Mouse (Mus musculus): Measurements from ENCODE around the gene Ncor2. TPM values are rescaled to one million over a fixed set of nuclear protein-coding genes. Genes with fewer than 3 reads are reported as not detected.

Gene Ncor2
- total RNA-seq, 1 experiment from 2014 or later: 16.9 TPM

DNA sequence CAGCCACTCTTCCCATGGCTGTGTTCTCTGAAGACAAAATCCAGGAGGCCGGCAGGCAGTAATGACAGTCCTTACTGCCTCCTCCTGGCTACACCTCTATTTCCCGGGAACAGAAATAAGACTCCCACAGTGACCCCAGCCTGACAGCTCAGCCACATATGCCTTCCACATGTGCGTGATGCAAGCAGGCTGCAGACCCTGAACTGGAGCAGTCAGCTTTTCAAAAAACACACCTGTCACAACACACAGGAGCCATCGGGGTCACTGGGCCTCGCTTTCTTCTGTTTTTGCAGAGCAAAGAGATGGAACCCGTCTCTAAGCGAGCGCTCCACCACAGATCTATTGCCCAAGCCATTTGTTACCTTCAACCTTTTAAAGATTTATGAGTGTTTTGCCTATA lies 68.8 kb downstream of the Ncor2 start:
- no peak for ATAC-seq (replicated peaks; ENCODE audit: low read depth, poor library complexity, severe bottlenecking)

DNA sequence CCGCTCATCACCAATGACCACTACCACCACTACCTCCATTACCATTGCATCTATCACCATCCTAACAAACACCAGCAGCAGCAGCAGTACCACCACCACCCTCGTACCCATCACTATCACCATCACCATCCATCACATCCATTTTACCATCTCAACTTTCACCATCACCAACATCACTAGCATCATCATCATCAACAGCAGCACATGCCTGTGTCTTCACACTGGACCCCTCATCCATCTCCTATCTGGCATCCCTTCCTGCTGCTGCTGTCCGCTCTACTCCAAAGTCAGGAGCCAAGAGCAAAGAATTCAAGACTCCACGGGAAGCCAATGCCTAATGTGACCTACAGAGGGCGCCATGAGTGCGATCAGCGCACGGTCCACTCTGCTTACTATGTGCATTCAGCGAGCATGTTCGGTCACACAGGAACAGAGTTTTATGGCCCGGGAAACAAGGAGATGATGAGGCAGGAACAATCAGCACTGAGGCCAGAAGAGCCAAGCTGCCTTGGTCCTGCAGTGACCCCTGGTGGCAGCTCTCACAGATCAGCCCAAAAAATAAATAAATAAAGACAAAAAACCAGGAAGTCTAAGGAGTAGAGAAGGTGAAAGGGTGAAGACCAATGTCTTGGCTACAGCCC lies 71.9 kb downstream of the Ncor2 start:
- 0 out of 2 replicates have a peak, but pooled peaks have one; percentile 23 for ATAC-seq (replicated peaks; ENCODE audit: low read depth, poor library complexity, severe bottlenecking)

DNA sequence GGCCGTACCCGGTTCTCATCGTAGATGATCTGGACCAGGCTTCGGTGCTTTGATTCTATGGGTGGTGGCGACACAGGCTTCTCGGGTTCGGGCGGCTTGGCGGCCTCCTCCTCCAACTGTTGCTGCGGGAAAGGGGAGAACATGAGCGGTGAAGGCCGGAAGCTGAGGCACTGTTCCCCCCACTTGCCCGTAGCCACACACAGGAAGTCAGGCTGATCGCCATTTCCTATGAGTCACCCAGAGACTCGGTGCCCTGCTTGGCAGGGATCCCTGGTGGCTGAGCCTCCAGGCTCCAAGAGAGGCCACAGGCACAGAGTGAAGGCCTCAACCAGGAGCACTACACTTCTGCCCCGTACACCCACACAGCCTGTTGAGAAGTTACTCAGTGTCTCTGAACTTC lies 72.8 kb downstream of the Ncor2 start:
- ATAC-seq (replicated peaks; ENCODE audit: low read depth, poor library complexity, severe bottlenecking): peak; percentile 88

DNA sequence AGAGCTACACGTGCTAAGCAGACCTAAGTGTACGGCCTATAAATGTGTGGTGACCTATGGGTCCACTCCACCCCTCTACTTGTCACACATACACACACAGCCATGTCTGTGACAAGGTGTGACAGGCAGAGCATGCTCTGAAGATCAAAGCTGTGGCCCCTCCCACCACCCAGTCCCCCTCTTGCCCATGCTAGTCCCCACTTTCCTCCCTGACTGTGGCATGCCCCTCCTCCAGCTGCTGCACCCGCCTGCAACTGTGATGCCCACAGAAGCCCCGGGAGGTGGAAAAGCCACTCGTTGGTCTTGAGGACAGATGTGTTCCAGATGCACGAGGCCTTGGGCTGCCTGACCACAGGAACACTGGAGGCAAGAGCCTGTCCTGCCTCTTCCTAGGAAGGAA lies 74.2 kb downstream of the Ncor2 start:
- ATAC-seq (replicated peaks; ENCODE audit: low read depth, poor library complexity, severe bottlenecking): no peak

DNA sequence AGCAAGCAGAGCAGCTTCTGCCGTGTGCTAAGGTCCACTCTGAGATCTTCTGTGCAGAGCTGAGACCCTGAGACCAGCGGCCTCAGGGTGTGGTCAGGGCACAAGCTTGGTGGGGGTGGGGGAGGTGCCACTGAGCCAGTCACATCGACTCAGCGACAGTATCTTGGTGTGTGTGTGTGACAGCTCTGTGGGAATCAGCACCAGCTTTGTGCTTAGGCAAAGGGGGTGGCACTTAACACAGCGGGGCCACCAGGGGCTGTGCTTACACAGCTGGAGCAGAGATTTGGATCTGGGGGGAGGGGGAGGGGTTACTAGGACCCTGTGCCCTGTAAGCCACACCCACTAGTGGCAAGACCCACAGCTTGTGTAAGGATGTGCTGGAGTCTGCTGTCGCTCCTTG lies 75.6 kb downstream of the Ncor2 start:
- ATAC-seq (replicated peaks; ENCODE audit: low read depth, poor library complexity, severe bottlenecking): no peak

DNA sequence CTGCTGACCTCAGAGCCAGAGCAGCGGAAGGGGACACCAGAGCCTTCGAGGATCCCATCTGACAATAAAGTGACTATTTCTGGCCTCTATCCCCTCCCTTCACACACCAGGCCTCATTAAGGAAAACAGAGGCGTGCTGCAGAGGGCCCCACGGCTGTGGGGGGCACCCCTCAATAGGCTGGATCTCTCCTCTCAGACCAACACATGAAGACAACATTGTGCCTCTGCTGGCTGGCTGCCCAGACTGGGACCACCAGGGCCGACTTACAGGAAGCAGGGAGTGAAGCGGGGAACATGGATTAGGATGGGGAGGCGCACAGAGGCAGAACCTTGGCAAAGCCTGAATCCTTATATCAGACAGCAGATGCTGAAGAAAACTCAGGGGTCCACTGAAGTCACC lies 76.1 kb downstream of the Ncor2 start:
- no peak for ATAC-seq (replicated peaks; ENCODE audit: low read depth, poor library complexity, severe bottlenecking)

DNA sequence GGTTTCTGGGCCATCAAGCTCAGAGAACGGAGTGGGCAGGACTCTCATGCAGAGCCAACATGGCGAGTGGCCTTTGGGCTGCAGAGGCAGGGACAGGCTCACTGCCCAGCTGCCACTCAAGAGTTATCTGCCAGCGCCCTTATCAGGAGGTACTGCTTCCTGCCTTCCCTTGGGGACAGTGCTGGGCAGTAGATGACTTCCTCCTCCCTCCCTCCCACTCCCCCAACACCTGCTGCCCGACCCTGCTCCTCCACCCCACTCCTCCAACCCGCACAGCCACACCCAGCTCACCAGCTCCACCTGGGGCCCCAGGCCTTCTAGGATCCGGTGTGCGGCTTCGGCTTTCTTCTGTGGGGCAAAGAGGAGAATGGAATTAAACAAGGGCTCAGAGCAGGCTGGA lies 76.7 kb downstream of the Ncor2 start:
- ATAC-seq (replicated peaks; ENCODE audit: low read depth, poor library complexity, severe bottlenecking): peak; percentile 20

DNA sequence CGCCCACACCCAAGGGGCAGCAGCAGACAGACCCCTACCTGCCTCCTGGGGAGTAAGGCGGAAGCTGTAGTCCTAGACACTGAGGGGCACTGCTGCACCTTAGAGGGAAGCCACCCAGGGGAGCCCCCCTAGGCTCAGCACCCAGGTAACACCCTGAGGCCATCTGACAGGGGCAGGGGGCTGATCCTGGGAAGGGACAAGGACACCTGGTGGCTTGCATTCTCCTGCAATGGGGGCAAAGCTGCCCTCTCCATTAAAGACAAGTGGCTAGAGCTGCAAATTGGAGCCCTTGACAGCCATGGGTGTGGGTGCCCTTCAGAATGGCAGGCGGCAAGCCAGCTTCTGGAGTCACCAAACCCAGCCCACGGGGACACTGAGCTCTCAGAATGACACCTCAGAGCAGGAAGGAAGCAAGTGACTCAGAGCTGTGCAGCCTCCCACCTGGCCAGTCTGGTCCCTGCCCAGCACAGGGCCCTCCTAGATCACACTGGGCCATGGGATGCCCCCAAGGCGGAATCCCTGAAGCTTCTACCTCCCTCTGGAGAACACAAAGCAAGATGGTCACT lies 79.2 kb downstream of the Ncor2 start:
- no peak for ATAC-seq (replicated peaks; ENCODE audit: low read depth, poor library complexity, severe bottlenecking)

DNA sequence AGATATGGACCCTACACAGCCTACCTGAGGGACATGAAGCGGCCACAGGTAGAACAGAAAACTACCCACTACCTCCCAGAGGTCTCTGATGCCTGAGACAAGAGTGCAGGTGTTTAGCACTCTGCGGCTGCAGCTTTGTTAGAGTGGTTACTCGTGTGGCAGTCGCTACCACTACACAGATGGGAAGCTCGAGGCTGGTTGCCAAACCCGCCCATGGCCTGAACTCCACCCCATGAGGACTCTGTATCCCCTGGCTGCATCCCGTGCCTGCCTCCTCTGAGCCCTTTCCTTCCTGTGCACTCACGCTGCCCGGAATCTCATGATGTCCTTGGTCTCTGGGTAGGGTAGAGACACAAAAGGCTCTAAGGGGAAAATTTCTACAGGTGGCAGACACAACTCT lies 80.3 kb downstream of the Ncor2 start:
- no peak for ATAC-seq (replicated peaks; ENCODE audit: low read depth, poor library complexity, severe bottlenecking)

DNA sequence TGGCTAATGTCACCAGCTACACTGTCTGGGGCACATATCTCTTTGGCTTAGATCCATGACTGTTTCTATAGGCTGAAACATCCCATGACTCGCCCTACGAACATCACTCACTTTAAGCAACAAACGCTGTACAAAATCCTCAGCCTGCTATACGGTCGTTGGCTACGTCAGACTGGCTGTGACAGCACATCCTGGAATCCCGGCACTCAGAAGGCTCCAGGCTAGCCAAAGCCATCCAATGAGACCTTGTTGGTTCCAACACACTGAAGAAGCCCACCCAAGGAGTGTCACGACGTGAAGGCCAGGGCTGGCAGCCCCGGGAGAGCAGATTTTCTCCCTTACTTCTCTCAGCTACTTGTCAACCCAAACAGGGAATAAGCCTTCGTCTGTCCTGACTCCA lies 82.7 kb downstream of the Ncor2 start:
- ATAC-seq (replicated peaks; ENCODE audit: low read depth, poor library complexity, severe bottlenecking): no peak

DNA sequence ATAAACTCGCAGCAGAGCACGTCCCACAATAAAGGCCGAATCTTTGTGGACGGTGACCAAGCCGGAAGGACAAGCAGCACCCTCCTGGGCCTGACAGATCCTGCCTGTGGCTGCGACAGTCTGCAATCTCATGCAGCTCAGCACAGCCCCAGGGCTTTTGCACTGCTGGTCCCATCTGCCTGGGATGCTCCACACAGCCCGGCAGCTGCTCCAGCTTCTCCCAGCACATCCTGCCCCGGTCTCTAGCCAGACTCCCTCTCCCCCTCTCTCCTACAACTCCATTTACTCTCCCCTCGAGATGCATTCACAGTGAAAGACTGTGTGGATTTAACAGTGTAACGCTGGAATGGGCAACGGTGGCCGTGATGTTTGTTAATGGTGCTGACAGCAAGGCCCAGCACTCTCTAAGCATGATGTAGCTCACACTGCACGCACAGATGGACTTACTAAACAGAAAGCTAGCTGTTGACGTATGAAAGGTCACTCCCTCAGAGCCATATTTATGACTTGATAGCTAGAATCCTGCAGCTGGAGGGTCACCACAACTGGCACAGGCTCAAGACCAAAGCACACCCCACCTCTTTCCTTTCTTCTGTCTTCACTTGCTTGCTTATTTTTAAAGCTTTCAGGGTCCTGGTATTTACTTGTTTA lies 83.4 kb downstream of the Ncor2 start:
- ATAC-seq (replicated peaks; ENCODE audit: low read depth, poor library complexity, severe bottlenecking): no peak

DNA sequence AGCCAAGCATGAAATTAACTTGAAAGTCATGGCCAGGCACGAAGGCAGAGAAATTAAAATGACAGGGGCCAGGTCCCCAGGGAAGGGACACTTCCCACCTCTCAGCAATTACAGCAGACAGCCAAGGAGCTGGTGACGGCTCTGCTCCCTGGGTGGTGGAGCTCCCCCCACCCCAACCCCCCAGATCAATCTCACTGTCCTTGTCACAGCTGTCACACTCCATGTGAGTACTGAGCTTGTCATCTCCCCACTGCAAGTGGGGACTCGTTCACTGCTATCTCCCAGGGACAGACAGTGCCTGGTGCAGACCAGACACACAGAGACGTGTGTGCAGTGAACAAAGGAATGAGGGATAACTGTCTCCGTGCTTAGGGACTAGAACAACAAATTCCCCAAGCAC lies 85.2 kb downstream of the Ncor2 start:
- ATAC-seq (replicated peaks; ENCODE audit: low read depth, poor library complexity, severe bottlenecking): no peak

DNA sequence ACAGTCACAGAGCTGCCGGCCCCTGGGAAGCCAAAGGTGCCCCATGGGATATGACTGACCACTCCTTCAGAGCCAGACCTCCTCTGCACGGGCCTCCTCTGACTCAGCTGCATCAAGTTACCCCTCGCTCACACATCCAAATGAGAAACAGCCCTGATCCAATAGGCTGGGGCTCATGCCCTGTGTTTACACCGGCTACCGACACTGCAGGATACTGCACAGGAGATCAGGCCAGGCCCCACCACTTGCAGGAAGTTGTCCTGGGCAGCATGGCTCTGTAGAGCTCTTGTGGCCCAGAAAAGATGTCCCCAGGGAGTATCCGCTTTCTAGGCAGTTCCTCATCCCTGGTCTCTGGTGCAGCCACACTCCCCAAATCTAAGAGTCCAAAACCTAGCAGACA lies 90.9 kb downstream of the Ncor2 start:
- ATAC-seq (replicated peaks; ENCODE audit: low read depth, poor library complexity, severe bottlenecking): no peak

DNA sequence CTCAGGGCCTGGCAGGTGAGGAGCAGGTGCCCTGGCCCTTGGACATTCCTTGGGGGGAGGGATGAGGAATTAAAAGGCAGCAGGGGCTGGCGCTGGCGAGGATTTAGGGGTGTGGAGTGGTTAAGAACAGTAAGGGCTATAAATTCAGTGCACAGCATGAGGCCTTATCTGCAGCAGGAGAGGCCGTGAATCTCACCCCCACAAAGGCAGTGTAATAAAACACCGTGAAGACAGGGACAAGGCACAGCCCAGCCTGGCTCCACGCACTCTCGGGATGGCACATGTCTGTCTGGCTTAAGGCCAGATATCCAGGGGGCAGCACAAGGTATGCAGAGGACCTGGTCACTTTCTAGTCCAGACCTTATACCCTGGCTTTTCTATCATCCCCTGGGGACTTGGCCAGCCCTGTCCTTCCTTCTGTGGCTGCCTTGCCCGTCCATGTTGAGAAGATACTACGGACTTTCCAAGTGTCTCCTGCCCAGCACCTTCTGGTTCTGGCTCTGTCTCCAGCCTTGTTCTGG lies 93.9 kb downstream of the Ncor2 start:
- ATAC-seq (replicated peaks; ENCODE audit: low read depth, poor library complexity, severe bottlenecking): no peak

DNA sequence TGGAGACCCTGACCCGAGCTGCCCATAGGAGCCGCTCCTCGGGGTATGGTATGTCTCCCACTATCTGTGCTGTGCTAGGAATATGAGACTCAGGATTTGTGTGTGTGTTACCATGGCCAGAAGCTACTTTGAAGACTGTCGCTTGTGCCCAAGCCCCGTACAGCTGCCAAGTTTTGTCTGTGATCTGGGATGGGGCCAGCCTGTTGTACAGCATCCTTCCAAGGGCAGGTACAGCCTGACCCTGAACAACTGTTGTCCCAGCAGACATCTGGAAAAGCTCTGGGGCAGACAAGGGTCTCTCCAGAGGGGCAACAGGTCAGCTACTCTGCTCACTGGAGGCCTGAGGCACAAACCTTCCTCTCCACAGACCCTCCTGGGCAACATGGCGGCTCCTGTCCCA lies 95.3 kb downstream of the Ncor2 start:
- no peak for ATAC-seq (replicated peaks; ENCODE audit: low read depth, poor library complexity, severe bottlenecking)

DNA sequence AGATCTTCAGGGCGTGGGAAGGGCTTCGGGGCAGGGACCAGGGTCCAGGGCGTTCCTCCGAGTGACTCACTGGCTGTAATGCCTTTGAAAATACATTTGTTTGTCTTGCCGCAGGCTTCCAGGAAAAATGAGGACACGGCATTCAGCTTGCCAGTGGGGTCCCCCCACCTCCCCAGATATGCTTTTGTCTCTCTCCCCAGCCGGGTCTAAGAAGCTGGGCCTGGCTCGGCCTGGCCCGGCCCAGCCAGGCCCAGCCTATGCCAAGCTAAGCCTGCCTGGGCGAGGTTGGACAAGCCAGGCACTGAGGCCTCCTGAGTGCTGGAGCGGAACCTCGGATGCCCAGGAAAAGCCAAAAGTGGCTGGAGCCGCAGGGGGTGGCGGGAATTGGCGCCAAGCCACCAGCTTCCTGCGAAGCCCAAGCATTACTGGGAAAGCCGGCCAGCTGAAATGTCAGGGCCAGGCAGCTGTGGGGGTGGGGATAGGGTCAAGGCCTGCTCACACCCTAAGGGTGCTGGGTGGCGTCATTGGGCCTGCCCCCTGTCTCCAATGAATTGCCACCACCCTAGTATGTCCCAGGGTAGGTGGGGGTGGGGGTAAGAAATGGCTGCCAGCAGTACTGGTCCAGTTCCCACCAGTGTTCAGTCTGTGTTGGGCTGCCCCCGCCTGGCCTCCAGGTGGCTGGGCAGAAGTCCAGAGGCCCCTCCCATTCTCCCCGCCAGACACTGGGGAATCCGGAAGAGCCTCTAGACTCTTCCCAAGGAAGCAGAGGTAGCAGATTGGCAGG lies 97.5 kb downstream of the Ncor2 start:
- no peak for ATAC-seq (replicated peaks; ENCODE audit: low read depth, poor library complexity, severe bottlenecking)

DNA sequence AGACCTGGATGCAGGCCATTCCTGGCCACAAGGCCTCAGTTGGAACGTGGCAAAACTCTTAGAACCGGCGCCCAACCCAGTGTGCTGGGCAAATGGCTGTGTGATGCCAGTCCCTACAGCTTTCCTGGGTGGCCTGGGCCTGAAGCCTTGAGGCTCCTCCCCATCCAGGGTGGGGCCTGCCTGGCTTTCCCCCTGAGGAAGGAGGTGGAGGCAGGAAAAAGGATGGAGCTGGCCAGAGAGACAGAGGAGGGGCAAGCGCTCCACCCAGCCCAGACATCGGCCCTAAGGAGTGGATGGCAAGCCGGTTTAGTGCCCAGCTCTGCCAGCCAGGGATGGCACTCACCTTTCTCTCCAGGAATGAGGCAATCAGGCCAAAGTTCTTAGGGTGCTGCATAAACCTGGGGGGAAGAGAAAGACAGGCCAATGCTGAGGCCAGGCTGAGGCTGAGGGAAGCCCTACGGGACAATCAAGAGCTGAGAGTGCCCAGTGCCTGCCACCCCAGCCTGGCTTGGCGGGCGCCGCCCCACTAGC lies 98.2 kb downstream of the Ncor2 start:
- ATAC-seq (replicated peaks; ENCODE audit: low read depth, poor library complexity, severe bottlenecking): no peak

DNA sequence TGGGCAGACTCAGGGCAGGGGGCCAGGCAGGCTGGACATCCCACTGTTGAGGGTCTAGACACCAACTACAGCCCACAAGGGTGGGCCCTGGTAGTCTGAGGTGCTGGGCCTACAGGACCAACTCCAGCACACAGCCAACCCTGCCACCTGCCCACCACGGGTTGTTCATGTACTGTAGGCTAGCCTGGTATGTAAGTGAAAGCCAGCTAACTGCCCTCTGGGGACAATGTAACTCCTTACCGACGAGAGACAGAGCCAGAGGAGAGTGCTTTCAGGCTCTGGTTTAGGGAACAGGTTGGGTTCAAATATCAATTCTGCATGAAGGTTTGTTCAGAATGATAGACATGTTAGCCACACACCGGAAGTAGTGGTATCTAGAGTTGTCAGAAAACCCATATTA lies 98.7 kb downstream of the Ncor2 start:
- no peak for ATAC-seq (replicated peaks; ENCODE audit: low read depth, poor library complexity, severe bottlenecking)

DNA sequence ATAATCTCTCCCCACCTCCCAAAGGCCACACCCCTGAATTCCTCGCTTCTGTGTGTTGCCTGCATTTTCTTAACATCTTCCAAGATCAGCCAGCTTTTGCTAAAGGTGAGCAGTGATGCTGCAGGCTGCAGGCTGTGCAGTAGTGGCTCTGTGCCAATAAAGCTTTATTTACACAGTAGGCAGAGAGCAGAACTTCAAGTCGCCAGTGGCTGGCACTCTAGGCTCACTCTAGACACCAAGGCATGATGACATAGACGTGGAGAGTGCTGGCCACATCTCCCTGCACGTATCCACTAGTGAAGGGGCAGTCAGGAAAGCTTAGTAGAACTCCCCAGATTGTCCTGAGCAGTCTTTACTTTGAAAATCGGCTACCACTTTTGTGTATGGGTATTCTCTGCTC lies 100.8 kb downstream of the Ncor2 start:
- ATAC-seq (replicated peaks; ENCODE audit: low read depth, poor library complexity, severe bottlenecking): no peak

DNA sequence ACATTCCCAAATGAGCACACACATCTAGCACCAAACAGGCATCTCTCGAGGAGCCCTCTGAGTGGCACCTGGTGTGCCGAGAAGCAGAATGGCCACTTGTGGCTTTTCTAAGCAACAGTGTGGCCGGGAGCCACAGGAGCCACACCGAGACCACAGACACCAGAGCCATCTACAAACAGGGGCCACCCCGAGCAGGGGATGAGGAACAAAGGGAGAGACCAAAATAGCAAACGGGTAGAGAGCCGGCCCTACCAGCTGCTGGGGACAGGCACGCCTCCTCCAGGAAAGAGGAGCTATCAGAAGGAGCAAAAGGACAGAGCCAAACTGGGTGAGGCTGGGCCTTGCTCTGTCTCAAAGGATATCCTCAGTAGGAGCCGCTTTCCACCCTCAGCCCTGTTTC lies 102.8 kb downstream of the Ncor2 start:
- peak; percentile 17; the same call in 1 of the 2 replicates for ATAC-seq (replicated peaks; ENCODE audit: low read depth, poor library complexity, severe bottlenecking)
